Mouse (Mus musculus): ENCODE measurements at regions not wholly inside any gene's neighbourhood (a gene's known extent, or its start where the extent isn't known, plus 50 kb on each side); places are given as distances from the start of the nearest gene placed in this dataset.
A peak's percentile ranks its signal among the peaks of the same experiment; 100 is the strongest.

DNA sequence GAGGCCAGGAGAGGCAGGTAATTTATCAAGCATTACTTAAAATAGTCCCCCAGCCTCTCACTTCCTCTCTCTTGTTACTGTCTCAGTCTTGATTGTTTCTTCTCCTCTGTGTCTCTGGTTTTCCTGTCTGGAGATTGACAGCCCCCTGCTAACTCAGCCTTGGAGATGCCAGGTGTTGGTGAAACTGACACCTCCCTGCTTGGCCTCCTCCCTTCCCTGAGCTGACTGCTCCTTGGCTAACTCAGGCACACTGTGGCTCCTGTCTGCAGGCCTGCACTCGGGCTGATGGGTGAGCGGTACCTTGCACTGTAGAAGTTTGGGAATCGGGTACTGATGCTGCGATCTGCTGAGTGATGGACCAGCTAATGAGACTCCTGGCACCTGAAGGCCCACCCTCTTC lies 176.1 kb downstream of the Trim29 start:
- no peak overlapping the region for H3K9ac ChIP-seq (ENCODE audit: low read depth, low read length)
- H3K27ac ChIP-seq: no peak overlapping the region
- H3K4me3 ChIP-seq (replicated peaks; ENCODE audit: low read depth, low read length): no peak overlapping the region
- ATAC-seq (replicated peaks; ENCODE audit: low FRiP score, low read depth): no peak
- H3K27me3 ChIP-seq (ENCODE audit: insufficient read depth, low read length): no peaks in the 10 kb centered on the region
- no peaks in the 10 kb centered on the region for H3K9me3 ChIP-seq (replicated peaks; ENCODE audit: low read length)
- peak; percentile 44 for DNase-seq (ENCODE audit: low spot score)
- TF ChIP-seq CTCF (IDR thresholded peaks at IDR 0.05; ENCODE audit: low read depth): no peak
- 29% methylated on average over 4 of the region's 4 CpGs for WGBS
- no peaks in the 10 kb centered on the region for H3K36me3 ChIP-seq (ENCODE audit: insufficient read depth, low read length)
- no peak overlapping the region for H3K4me2 ChIP-seq (ENCODE audit: low read length)
- H3K4me1 ChIP-seq (replicated peaks; ENCODE audit: insufficient read depth, low read length): no peaks in the 10 kb centered on the region

GRCm38 (mm10) chr9:43489205-43489604 lies 178.6 kb downstream of the Trim29 start:
- Histone ChIP-seq H3K27ac (no peak overlapping the region), H3K4me3 (replicated peaks; ENCODE audit: low read depth, low read length) (no peak overlapping the region), H3K27me3 (ENCODE audit: insufficient read depth, low read length) (no peaks in the 10 kb centered on the region), H3K4me2 (ENCODE audit: low read length) (no peak overlapping the region), H3K9ac (ENCODE audit: low read depth, low read length) (no peak overlapping the region), H3K4me1 (replicated peaks; ENCODE audit: insufficient read depth, low read length) (peaks cover 7% of the 10 kb centered on the region; the same call in 1 of the 2 replicates), H3K9me3 (replicated peaks; ENCODE audit: low read length) (no peaks in the 10 kb centered on the region), H3K36me3 (ENCODE audit: insufficient read depth, low read length) (no peaks in the 10 kb centered on the region)
- ATAC-seq (replicated peaks; ENCODE audit: low FRiP score, low read depth) (no peak), DNase-seq (ENCODE audit: low spot score) (no peak)
- 76% methylated on average over 8 of the region's 8 CpGs for WGBS
- no peak for TF ChIP-seq CTCF (IDR thresholded peaks at IDR 0.05; ENCODE audit: low read depth)

- no peak for ATAC-seq (replicated peaks; ENCODE audit: low FRiP score, low read depth)
- Histone ChIP-seq H3K27ac (no peak overlapping the region), H3K4me2 (ENCODE audit: low read length) (no peak overlapping the region), H3K9me3 (replicated peaks; ENCODE audit: low read length) (no peaks in the 10 kb centered on the region), H3K36me3 (ENCODE audit: insufficient read depth, low read length) (no peaks in the 10 kb centered on the region), H3K4me3 (replicated peaks; ENCODE audit: low read depth, low read length) (no peak overlapping the region), H3K27me3 (ENCODE audit: insufficient read depth, low read length) (no peaks in the 10 kb centered on the region), H3K4me1 (replicated peaks; ENCODE audit: insufficient read depth, low read length) (peaks cover 7% of the 10 kb centered on the region; the same call in 1 of the 2 replicates), H3K9ac (ENCODE audit: low read depth, low read length) (no peak overlapping the region)
- peak; percentile 73 for DNase-seq (ENCODE audit: low spot score)
- 65% methylated on average over 12 of the region's 12 CpGs for WGBS
- TF ChIP-seq CTCF (IDR thresholded peaks at IDR 0.05; ENCODE audit: low read depth): peak; percentile 79
Measured at GRCm38 (mm10) chr9:43491024-43491751, 180.5 kb downstream of the Trim29 start.

- Histone ChIP-seq H3K4me2 (ENCODE audit: low read length) (no peak overlapping the region), H3K27me3 (ENCODE audit: insufficient read depth, low read length) (no peaks in the 10 kb centered on the region), H3K9me3 (replicated peaks; ENCODE audit: low read length) (no peaks in the 10 kb centered on the region), H3K9ac (ENCODE audit: low read depth, low read length) (no peak overlapping the region), H3K36me3 (ENCODE audit: insufficient read depth, low read length) (no peaks in the 10 kb centered on the region), H3K4me3 (replicated peaks; ENCODE audit: low read depth, low read length) (no peak overlapping the region), H3K27ac (no peak overlapping the region), H3K4me1 (replicated peaks; ENCODE audit: insufficient read depth, low read length) (peaks cover 7% of the 10 kb centered on the region; the same call in 1 of the 2 replicates)
- DNase-seq (ENCODE audit: low spot score): peak; percentile 62
- TF ChIP-seq CTCF (IDR thresholded peaks at IDR 0.05; ENCODE audit: low read depth): no peak
- no peak for ATAC-seq (replicated peaks; ENCODE audit: low FRiP score, low read depth)
- WGBS: 21% methylated on average over 7 of the region's 7 CpGs
Measured at GRCm38 (mm10) chr9:43492236-43493000, 181.8 kb downstream of the Trim29 start.

DNA sequence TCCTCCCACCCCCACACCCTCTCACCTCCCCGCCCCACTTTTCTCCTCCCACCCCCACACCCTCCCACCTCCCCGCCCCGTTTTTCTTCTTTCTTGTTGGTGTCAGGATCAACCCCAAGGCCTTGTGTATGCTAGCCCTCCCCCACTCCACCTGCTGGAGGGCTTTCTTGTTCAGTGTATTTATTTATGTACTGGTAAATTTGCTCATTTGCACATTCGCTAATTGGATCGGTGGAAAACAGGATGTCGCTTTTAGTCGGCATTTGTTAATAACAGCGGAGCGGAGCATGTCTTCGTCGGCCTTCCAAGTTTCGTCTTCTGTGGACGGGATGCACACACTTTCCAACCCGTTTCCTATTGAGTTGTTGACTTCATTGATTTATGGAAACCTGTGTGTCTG lies 187.9 kb downstream of the Trim29 start:
- no peak overlapping the region for H3K4me2 ChIP-seq (ENCODE audit: low read length)
- H3K27me3 ChIP-seq (ENCODE audit: insufficient read depth, low read length): no peaks in the 10 kb centered on the region
- H3K27ac ChIP-seq: no peak overlapping the region
- no peak for DNase-seq (ENCODE audit: low spot score)
- no peaks in the 10 kb centered on the region for H3K4me1 ChIP-seq (replicated peaks; ENCODE audit: insufficient read depth, low read length)
- H3K36me3 ChIP-seq (ENCODE audit: insufficient read depth, low read length): no peaks in the 10 kb centered on the region
- H3K4me3 ChIP-seq (replicated peaks; ENCODE audit: low read depth, low read length): no peak overlapping the region
- ATAC-seq (replicated peaks; ENCODE audit: low FRiP score, low read depth): no peak
- H3K9me3 ChIP-seq (replicated peaks; ENCODE audit: low read length): no peaks in the 10 kb centered on the region
- no peak overlapping the region for H3K9ac ChIP-seq (ENCODE audit: low read depth, low read length)
- no peak for TF ChIP-seq CTCF (IDR thresholded peaks at IDR 0.05; ENCODE audit: low read depth)
- WGBS: 72% methylated on average over 14 of the region's 14 CpGs

- Histone ChIP-seq H3K36me3 (ENCODE audit: insufficient read depth, low read length) (no peaks in the 10 kb centered on the region), H3K4me2 (ENCODE audit: low read length) (peak overlapping the region; percentile 5; the same call in 1 of the 2 replicates), H3K9me3 (replicated peaks; ENCODE audit: low read length) (no peaks in the 10 kb centered on the region), H3K27ac (peak overlapping the region; percentile 40; the same call in 1 of the 2 replicates), H3K9ac (ENCODE audit: low read depth, low read length) (no peak overlapping the region), H3K4me3 (replicated peaks; ENCODE audit: low read depth, low read length) (no peak overlapping the region), H3K4me1 (replicated peaks; ENCODE audit: insufficient read depth, low read length) (no peaks in the 10 kb centered on the region), H3K27me3 (ENCODE audit: insufficient read depth, low read length) (no peaks in the 10 kb centered on the region)
- no peak for ATAC-seq (replicated peaks; ENCODE audit: low FRiP score, low read depth)
- DNase-seq (ENCODE audit: low spot score): peak; percentile 46
- TF ChIP-seq CTCF (IDR thresholded peaks at IDR 0.05; ENCODE audit: low read depth): no peak
- 46% methylated on average over 14 of the region's 14 CpGs for WGBS
Measured at GRCm38 (mm10) chr9:43504270-43504932, 193.8 kb downstream of the Trim29 start.

Measured in kidney, postnatal 0 days (tissue).